8 mouse cellular contexts compared by ENCODE assay signal in genomic region chr9:43261941-43262340, GRCm38 (mm10). TPM values are rescaled to one million over a fixed set of nuclear protein-coding genes. Genes with fewer than 3 reads are reported as not detected.
DNase-seq lines count a peak whose midpoint lies in the region; ATAC-seq lines count a peak whose summit lies in the region.
"Had no signal": no experiment of that assay in that cellular context is flagged by ENCODE, and none has a peak within 500 bp of the region (broad histone marks: within the 10 kb centered on the region; RNA-seq: fewer than 3 reads in every experiment).

No protein-coding gene starts in this region.

- no peak overlapping the region for H3K4me2 ChIP-seq in lung, embryonic 16.5 days (ENCODE audit: low read depth, low read length)
- H3K4me2 ChIP-seq in embryonic facial prominence, embryonic 11.5 days (ENCODE audit: low read depth, low read length): no peak overlapping the region
- no peak overlapping the region for H3K4me2 ChIP-seq in stomach, embryonic 14.5 days (replicated peaks; ENCODE audit: low read depth, low read length)
- H3K4me2 ChIP-seq: hindbrain, embryonic 15.5 days had no signal

- no peaks in the 10 kb centered on the region for H3K27me3 ChIP-seq in lung, embryonic 16.5 days (ENCODE audit: control insufficient read depth, insufficient read depth, low read depth, low read length)
- no peaks in the 10 kb centered on the region for H3K27me3 ChIP-seq in embryonic facial prominence, embryonic 11.5 days (ENCODE audit: control insufficient read depth, insufficient read depth, low read length)
- no peaks in the 10 kb centered on the region for H3K27me3 ChIP-seq in stomach, embryonic 14.5 days (ENCODE audit: control insufficient read depth, insufficient read depth, low read length)
- H3K27me3 ChIP-seq: hindbrain, embryonic 15.5 days had no signal

- ATAC-seq in lung, embryonic 16.5 days (ENCODE audit: low read depth): peak; percentile 26; the same call in 1 of the 2 replicates
- ATAC-seq in embryonic facial prominence, embryonic 11.5 days (replicated peaks; ENCODE audit: insufficient number of reproducible peaks, low FRiP score, low TSS enrichment, low read depth): 0 out of 2 replicates have a peak, but pooled peaks have one; percentile 12
- peak; percentile 39; the same call in 1 of the 2 replicates for ATAC-seq in stomach, embryonic 14.5 days (ENCODE audit: insufficient number of reproducible peaks, insufficient read depth, low FRiP score, low read depth)

- H3K4me1 ChIP-seq in lung, embryonic 16.5 days (replicated peaks; ENCODE audit: control insufficient read depth, insufficient read depth, low read length): peaks cover 31% of the 10 kb centered on the region
- peaks cover 7% of the 10 kb centered on the region for H3K4me1 ChIP-seq in embryonic facial prominence, embryonic 11.5 days (ENCODE audit: control insufficient read depth, insufficient read depth, low read length)
- peaks cover 35% of the 10 kb centered on the region for H3K4me1 ChIP-seq in stomach, embryonic 14.5 days (ENCODE audit: control insufficient read depth, insufficient read depth, low read length)
- H3K4me1 ChIP-seq: hindbrain, embryonic 15.5 days had no signal

- H3K36me3 ChIP-seq in lung, embryonic 16.5 days (ENCODE audit: control insufficient read depth, insufficient read depth, low read length): no peaks in the 10 kb centered on the region
- no peaks in the 10 kb centered on the region for H3K36me3 ChIP-seq in embryonic facial prominence, embryonic 11.5 days (replicated peaks; ENCODE audit: control insufficient read depth, insufficient read depth, low read depth, low read length)
- H3K36me3 ChIP-seq in stomach, embryonic 14.5 days (ENCODE audit: control insufficient read depth, insufficient read depth, low read length): no peaks in the 10 kb centered on the region
- H3K36me3 ChIP-seq: hindbrain, embryonic 15.5 days had no signal

- H3K9me3 ChIP-seq in lung, embryonic 16.5 days (ENCODE audit: control insufficient read depth, low read length): no peaks in the 10 kb centered on the region
- H3K9me3 ChIP-seq in embryonic facial prominence, embryonic 11.5 days (replicated peaks; ENCODE audit: control insufficient read depth, low read length): no peaks in the 10 kb centered on the region
- H3K9me3 ChIP-seq in stomach, embryonic 14.5 days (ENCODE audit: control insufficient read depth, low read depth, low read length): no peaks in the 10 kb centered on the region
- H3K9me3 ChIP-seq: hindbrain, embryonic 15.5 days had no signal

- no peak overlapping the region for H3K4me3 ChIP-seq in lung, embryonic 16.5 days (ENCODE audit: low read length)
- no peak overlapping the region for H3K4me3 ChIP-seq in embryonic facial prominence, embryonic 11.5 days (ENCODE audit: low read depth, low read length)
- no peak overlapping the region for H3K4me3 ChIP-seq in stomach, embryonic 14.5 days (ENCODE audit: low read depth, low read length)
- H3K4me3 ChIP-seq: hindbrain, embryonic 15.5 days had no signal

- H3K27ac ChIP-seq in lung, embryonic 16.5 days (ENCODE audit: low read length): peak overlapping the region; percentile 93
- peak overlapping the region; percentile 84 for H3K27ac ChIP-seq in embryonic facial prominence, embryonic 11.5 days (replicated peaks; ENCODE audit: low read depth, low read length)
- H3K27ac ChIP-seq in stomach, embryonic 14.5 days (ENCODE audit: low read length): peak overlapping the region; percentile 94
- H3K27ac ChIP-seq: hindbrain, embryonic 15.5 days had no signal

- WGBS in lung, embryonic 16.5 days: 27% methylated on average over 2 of the region's 2 CpGs
- 27% methylated on average over 2 of the region's 2 CpGs for WGBS in embryonic facial prominence, embryonic 11.5 days
- WGBS in stomach, embryonic 14.5 days: 34% methylated on average over 2 of the region's 2 CpGs

- DNase-seq in lung, postnatal 10 days: no peak
- DNase-seq in embryonic facial prominence, embryonic 11.5 days (ENCODE audit: low spot score): no peak
- DNase-seq in kidney, postnatal 14 days: peak; percentile 58
- DNase-seq in gastrocnemius, postnatal 10 days: no peak
- no peak for DNase-seq in T-cell, adult 2 months (ENCODE audit: low spot score)

- H3K9ac ChIP-seq in lung, embryonic 16.5 days (ENCODE audit: low read length): no peak overlapping the region
- H3K9ac ChIP-seq in embryonic facial prominence, embryonic 11.5 days (replicated peaks; ENCODE audit: low read length): no peak overlapping the region; the same call in 1 of the 2 replicates
- H3K9ac ChIP-seq in stomach, embryonic 14.5 days (replicated peaks; ENCODE audit: low read depth, low read length): no peak overlapping the region
- H3K9ac ChIP-seq: hindbrain, embryonic 15.5 days had no signal

RNA-seq across cellular contexts. Expression of gene Oaf, which starts 22.2 kb away (rescaled TPM):
- 35.3 and 38.0 TPM in 2 replicates for polyA plus RNA-seq in lung, embryonic 16.5 days (2015; fragmentation: Nextera tagmentation; extraction: Ambion mirVana)
- polyA plus RNA-seq in embryonic facial prominence, embryonic 11.5 days (2014; fragmentation: Nextera tagmentation; extraction: Ambion mirVana): 73.3 and 73.5 TPM in 2 replicates
- 92.9 and 99.3 TPM in 2 replicates for polyA plus RNA-seq in stomach, embryonic 14.5 days (2014; fragmentation: Nextera tagmentation; extraction: Ambion mirVana)
- 10 to 100 TPM; 26.2 to 34.2 TPM for total RNA-seq in gastrocnemius, postnatal 10 days (2021)

RNA-seq across cellular contexts. Expression of gene Trim29, which starts 48.7 kb away (rescaled TPM):
- polyA plus RNA-seq in lung, embryonic 16.5 days (2015; fragmentation: Nextera tagmentation; extraction: Ambion mirVana): 1.3 and 2.8 TPM in 2 replicates
- polyA plus RNA-seq in embryonic facial prominence, embryonic 11.5 days (2014; fragmentation: Nextera tagmentation; extraction: Ambion mirVana): 4.9 and 6.1 TPM in 2 replicates
- 24.6 and 27.9 TPM in 2 replicates for polyA plus RNA-seq in stomach, embryonic 14.5 days (2014; fragmentation: Nextera tagmentation; extraction: Ambion mirVana)
- total RNA-seq in gastrocnemius, postnatal 10 days (2021): under 1 TPM; 0.12 to 0.16 TPM
- polyA plus RNA-seq: hindbrain, embryonic 15.5 days had no signal

RNA-seq across cellular contexts. Expression of gene Pou2f3, which starts 51.8 kb away (rescaled TPM):
- polyA plus RNA-seq in lung, embryonic 16.5 days (2015; fragmentation: Nextera tagmentation; extraction: Ambion mirVana): 0.13 and 0.19 TPM in 2 replicates
- polyA plus RNA-seq in embryonic facial prominence, embryonic 11.5 days (2014; fragmentation: Nextera tagmentation; extraction: Ambion mirVana): 0.11 TPM in 1 of 2 replicates, not detected in the other
- 0.27 and 0.71 TPM in 2 replicates for polyA plus RNA-seq in stomach, embryonic 14.5 days (2014; fragmentation: Nextera tagmentation; extraction: Ambion mirVana)
- under 1 TPM in 1 of 2 experiments, not detected in 1; 0.09 TPM for total RNA-seq in gastrocnemius, postnatal 10 days (2021)
